Mouse (Mus musculus) effector memory CD4-positive, alpha-beta T cell, adult 5 months (primary cell): ENCODE measurements around the gene Ndufb7. TPM values are rescaled to one million over a fixed set of nuclear protein-coding genes. Genes with fewer than 3 reads are reported as not detected.

Experiments used
- polyA plus RNA-seq: library from polyadenylated mRNA; unstranded; fragments of 100-300 nt; shearing (Covaris generic); gene quantifications from one replicate; pipeline ENCODE4 v1.2.1, GENCODE M21; 2017

Gene Ndufb7
- polyA plus RNA-seq: 110 TPM

DNA sequence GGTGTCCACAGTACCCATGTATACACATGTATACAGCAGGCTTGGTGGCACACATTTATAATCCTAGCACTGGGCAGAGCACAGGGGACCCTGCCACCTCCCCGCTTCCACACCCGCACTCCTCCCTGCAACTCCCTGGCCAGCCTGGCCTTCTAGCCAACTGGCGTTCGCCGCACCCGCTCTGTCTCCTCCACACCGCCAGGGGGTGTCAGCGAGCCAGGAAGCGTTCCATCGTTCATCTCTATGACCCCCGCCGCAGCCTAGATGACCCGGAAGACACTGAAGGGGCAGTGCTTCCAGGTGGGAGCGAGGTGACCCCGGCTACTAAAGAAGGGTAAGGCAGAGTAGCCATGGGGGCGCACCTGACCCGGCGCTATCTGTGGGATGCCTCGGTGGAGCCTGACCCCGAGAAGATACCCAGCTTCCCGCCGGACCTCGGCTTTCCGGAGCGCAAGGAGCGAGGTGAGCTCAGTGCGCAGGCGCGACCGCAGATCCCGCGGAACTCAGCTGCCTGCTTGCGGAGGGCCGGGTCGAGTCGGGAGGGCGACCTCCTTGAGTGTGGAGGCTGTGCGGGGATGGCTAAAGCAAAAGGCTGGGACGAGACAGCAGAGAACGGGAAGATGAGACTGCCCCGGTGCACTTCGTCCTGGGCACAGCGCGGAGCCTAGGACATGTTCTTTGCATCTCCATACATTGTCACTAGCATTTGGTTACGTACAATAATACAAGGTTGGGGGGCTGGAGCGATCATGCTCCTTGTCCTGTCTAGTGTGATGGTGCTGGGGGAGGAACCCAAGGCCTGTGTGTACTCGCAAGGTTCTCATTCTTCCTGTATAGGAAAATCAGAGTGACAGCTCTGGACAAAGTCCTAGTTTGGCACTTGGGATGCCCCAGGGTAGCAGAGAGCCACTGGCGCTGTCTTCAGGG, at the start of gene Ndufb7:
Gene Ndufb7 (plus strand): TSS at position 203 of the 927 bp plus-strand sequence.

DNA sequence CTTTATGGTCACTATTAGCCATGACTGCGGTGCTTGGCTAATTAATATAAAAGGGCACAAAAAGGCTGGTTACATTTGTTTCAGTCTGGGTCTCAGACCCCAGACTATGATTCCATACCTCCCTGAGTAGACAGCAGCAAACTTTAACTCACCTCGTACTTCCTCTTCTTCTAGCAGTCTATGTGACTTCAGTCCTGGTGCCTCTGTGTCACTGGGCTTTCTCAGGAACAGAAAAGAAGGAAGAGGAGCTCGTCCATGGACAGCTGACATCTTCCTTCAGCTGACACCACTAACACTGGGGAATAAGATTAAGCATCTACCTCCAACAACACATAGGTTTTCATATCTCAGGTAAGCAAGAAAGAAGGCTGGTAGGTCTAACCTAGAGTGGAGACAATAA, 30.7 kb upstream of the Ndufb7 start, which contains the start of gene Olfr370:
Gene Olfr370 (plus strand): TSS at position 45 of the 400 bp plus-strand sequence.

GRCm38 (mm10) chr8:83607661-83608397, 41.4 kb downstream of the Ndufb7 start, which contains the start of the genes Tecr and Dnajb1:
Gene Tecr (minus strand): TSS chr8:83607971.
Gene Dnajb1 (plus strand): TSS chr8:83608193.

Other genes with a start within 250 kb of the Ndufb7 start
- gene Elmod2, start 234.2 kb upstream of the Ndufb7 start, polyA plus RNA-seq: 6.1 TPM
- gene Mgat4d, start 218.2 kb upstream of the Ndufb7 start, polyA plus RNA-seq: not detected
- gene Clgn, start 176.8 kb upstream of the Ndufb7 start, polyA plus RNA-seq: not detected
- gene Scoc, start 108.3 kb upstream of the Ndufb7 start, polyA plus RNA-seq: 23.0 TPM
- not detected for gene Olfr370, start 30.9 kb upstream of the Ndufb7 start, polyA plus RNA-seq
- 299 TPM for gene Tecr, start 41.3 kb downstream of the Ndufb7 start, polyA plus RNA-seq
- 530 TPM for gene Dnajb1, start 41.5 kb downstream of the Ndufb7 start, polyA plus RNA-seq
- gene Gipc1, start 86.0 kb downstream of the Ndufb7 start, polyA plus RNA-seq: 18.1 TPM
- 3.3 TPM for gene Ptger1, start 100.0 kb downstream of the Ndufb7 start, polyA plus RNA-seq
- 211 TPM for gene Pkn1, start 132.5 kb downstream of the Ndufb7 start, polyA plus RNA-seq
- 123 TPM for gene Ddx39, start 148.5 kb downstream of the Ndufb7 start, polyA plus RNA-seq
- gene Adgre5, start 174.7 kb downstream of the Ndufb7 start, polyA plus RNA-seq: 477 TPM